Mouse (Mus musculus): Measurements from ENCODE around the gene Ttll9.

Gene Ttll9

GRCm38 (mm10) chr2:152962091-152962793 lies at the start of gene Ttll9:
Gene Ttll9 (plus strand): TSS chr2:152962485.
- DNase-seq, result peak; percentile 79

- no peak for DNase-seq
Measured at GRCm38 (mm10) chr2:152913471-152913870, 48.8 kb upstream of the Ttll9 start.

DNA sequence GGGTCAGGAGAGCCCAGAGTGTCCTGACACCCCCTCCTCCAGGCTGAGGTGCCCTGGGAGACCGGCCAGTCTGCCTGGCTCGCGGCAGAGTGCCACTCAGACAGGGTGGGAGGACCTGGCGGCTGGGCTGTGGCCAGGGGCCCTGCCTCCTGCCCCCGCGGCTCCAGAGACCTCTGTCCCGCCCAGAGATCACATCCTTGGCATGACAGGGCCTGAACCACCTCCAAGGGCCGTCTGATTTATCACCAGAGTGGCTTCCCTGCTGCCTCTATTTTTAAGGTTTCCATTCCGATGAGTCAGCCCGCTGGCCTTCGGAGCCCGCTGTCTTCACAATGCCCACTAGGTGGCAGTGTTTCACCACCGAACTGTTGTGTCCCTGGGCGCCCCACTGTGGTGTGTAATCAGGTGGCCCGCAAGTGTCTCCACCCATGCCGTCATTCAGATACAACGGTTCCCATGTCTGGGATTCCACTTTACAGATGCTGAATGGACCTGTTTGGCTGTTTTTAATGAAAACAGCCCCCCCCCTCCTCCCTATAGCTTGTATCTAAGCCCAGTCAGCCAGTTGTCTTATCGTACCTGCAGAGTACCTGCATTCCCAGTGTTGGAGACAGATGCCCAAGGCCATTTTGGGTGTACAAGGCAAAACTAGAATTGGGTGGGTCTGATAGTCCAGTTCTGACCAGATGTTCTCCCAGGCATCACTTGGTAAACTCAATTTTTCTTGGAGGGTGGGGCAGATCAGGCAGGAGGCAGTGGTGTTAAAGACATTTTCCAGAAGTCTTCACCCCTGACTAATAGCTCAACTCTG lies 47.8 kb upstream of the Ttll9 start:
- peak; percentile 83 for DNase-seq

- DNase-seq, result no peak
Measured at GRCm38 (mm10) chr2:152915453-152915852, 46.8 kb upstream of the Ttll9 start.

GRCm38 (mm10) chr2:152916111-152916510 lies 46.2 kb upstream of the Ttll9 start:
- DNase-seq, result no peak

GRCm38 (mm10) chr2:152917671-152918070 lies 44.6 kb upstream of the Ttll9 start:
- DNase-seq, result no peak

- no peak for DNase-seq
Measured at GRCm38 (mm10) chr2:152922376-152922775, 39.9 kb upstream of the Ttll9 start.

- DNase-seq, result peak; percentile 70
Measured at GRCm38 (mm10) chr2:152923621-152924020, 38.7 kb upstream of the Ttll9 start.

DNA sequence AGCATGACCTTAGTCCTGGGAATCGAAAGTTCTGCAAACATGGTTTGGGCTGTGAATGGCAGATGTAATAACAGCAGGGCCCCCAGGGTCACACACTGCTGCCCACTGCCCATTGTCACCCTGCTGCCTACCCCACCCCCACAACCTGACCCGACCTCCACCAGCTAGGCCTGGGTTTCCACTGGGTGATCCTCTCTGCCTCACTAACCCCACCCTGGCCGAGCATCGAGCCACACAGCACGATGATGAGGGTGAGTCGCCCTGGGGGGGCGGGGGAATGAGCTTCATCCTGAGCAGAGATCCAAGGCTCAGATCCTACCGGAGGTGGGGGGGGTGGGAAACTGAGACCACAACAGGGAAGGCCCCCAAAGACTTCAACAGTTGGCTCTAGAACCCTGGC lies 38.2 kb upstream of the Ttll9 start:
- DNase-seq, result no peak

GRCm38 (mm10) chr2:152924543-152924942 lies 37.7 kb upstream of the Ttll9 start:
- DNase-seq, result no peak

- no peak for DNase-seq
Measured at GRCm38 (mm10) chr2:152925189-152925872, 37.0 kb upstream of the Ttll9 start.

DNA sequence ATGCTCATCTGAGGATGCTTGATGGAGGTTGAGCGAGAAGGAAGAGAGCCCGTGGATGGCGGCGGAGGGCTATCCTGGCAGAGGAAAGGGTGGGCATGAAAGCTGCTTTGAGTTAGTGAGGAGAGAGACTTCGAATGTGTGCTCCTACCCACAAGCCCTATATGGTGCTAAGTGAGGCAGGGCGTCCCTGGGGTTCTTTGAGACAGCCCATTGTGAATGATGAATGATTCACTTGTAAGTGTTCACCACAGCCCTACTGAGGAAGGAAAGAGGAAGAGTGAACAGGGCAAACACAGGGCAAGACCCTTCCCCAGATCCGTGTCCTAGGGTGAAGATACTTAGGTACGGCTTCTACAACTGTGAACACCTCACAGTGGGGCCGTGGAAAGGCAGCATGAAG lies 35.4 kb upstream of the Ttll9 start:
- no peak for DNase-seq

DNA sequence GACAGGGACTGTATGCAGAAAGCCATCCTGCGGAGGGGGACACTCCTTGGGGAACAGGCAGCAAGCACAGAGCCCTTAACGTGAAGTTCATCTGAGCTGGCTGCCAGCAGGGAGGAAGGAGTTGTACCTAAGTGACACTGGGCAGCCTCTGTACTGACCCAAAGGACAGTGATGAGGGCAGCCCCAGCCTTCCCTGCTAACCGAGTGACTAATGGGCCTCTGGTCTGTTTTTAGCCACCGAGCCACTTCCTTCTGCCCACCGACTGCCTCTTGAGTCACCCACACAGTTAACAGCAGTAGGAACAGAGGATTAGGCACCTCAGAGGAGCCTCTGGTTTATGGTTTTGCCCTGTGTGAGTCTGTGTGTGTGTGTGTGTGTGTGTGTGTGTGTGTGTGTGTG lies 34.9 kb upstream of the Ttll9 start:
- DNase-seq, result no peak

DNA sequence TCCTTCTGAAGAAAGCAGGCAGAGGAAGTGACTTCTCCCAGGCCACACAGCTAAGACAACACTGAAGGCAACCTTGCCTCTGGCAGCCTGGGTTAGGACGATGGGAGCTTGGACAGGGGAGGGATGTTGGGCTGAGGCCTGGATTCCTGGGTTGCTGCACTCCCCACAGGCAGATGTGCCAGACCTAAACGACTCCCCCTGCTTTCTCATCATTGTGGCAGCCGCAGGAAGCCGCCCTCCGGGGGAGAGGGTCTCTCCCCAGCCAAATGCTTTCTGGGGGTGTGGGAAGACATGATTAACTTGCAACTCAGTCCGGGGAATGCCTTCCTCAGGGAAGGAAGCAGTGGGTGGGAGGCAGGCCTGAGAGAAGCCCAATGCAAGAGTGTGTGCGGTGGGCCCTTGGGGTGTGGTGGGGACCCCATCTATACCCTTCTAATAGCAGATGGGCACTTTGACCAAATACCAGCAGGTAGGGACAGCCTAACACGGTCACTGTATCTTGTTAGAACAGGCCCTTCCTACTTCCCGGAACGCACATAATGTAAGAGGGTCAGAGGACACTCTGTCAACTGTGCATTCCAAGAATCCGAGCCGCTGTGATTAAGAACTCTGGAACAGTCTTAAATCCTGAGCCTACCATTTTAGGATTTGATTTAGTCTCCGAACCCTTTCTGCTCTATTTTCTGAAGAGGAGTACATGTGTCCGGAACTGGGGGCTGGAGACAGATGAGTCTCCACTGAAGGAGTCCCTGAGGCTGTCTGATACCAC lies 33.9 kb upstream of the Ttll9 start:
- no peak for DNase-seq

DNA sequence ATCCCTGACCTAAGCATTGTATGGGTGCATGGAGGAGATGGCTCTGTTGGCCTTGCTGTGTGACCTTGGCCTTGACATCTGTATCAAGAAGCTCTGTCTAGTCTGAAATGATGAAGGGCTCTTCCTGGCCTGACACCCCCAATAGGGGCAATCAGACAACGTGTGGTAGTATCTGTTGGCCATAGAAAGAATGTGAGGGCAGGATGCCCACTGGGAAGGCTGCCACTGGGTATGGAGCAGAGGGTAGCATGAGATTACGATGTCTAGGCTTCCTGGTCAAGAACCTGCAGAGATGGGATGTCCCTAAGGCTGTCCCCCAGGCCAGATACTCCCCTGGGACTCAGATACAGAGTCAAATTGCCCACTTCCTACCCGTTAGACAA lies 33.3 kb upstream of the Ttll9 start:
- no peak for DNase-seq

- DNase-seq, result no peak
Measured at GRCm38 (mm10) chr2:152930276-152930675, 32.0 kb upstream of the Ttll9 start.

DNA sequence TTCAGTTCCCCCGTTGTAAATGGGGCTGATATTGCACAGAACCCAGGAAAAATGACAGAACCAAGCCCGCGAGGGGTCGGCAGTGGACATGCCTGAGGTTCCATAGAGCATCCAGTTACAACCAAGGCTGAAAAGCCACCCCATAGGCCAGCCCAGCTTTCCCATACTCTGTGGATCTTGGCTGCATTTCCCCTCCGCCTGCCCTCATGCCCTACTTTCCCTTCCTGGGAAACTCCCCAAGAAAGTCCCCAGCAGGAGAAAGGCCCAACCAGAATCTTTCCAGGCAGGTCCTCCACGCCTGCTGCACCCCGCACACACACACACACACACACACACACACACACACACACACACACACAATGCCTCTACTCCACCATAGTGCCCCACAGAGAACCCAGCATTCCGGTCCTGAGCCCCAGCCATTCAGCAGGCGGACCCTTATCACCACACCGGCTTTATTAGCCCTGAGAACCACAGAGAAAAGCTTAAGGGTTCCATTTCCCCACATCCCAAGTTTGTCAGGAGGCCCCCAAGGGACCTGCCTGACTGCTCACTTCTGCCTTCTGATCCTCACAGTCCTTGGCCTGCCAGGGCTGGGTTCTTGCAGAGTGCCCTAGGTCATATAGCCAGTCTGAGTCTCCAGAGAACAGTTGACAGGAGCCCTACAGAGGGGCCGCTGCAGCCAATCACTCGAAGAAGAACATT lies 30.7 kb upstream of the Ttll9 start:
- DNase-seq, result no peak

DNA sequence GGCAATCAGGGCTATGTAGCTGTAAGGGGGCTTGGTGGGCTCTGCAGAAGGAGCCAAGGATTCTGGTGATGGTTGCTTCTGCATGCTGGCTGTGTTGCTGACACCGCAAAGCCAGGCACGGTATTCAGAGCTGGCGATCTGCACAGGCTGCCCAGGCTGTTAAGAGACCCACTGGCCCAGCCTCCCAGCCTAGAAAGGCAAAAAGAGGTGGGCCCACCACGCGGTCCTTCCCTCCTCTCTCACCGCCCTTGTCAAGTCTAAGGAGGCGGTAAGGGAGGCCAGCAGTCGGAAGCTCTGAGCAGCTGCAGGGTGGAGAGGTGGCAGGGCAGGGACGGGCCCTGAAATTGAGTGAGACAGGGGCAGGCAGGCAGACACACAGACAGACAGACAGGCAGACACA lies 29.2 kb upstream of the Ttll9 start, which contains the start of gene Foxs1:
Gene Foxs1 (minus strand): TSS at position 161 of the 400 bp plus-strand sequence.
- no peak for DNase-seq

DNA sequence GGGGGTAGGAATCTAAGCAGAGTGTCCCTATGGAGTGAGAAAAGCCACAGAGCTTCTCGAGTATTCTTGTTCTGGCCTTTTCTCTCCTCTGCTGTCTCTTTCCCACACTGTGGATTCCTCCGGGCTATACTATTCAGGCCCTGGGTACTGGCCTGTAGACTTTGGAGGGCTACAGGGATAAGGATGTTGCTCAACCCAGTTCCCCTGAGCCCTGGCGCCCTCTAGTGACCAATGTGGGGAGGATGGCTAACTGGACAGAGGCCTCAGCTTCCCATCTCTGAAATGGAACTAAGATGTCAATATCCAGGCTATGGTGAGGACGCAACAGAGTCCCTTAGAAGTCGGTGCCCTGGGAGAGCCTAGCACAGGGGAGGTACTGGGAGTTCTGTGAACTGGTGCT lies 28.7 kb upstream of the Ttll9 start:
- DNase-seq, result no peak

- no peak for DNase-seq
Measured at GRCm38 (mm10) chr2:152939846-152940245, 22.4 kb upstream of the Ttll9 start.

- no peak for DNase-seq
Measured at GRCm38 (mm10) chr2:152941106-152941505, 21.2 kb upstream of the Ttll9 start.

DNA sequence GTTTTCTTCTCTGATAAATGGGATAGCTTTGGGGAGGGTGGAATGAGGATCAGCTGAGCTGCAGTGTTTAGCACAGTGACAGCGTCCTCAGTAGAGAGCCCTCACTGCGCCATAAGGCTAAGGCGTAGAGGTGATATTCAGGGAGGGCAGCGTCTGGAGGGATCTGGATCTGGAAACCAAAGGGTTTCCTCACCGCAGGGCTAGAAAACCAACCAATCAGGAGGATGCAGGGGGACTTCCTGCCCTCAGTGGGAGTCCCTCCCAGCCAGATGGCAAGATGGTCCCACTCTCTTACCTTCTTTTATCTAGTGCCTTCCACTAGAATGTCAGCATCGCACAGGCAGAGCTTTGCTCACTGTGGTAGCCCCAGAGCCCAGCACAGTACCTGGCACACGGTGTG lies 20.5 kb upstream of the Ttll9 start:
- DNase-seq, result no peak

Data from cerebellum, adult 11-12 months (tissue).